Mouse (Mus musculus): ENCODE results near the gene Agpat2. TPM values are rescaled to one million over a fixed set of nuclear protein-coding genes. Genes with fewer than 3 reads are reported as not detected.

Agpat2 gene
- polyA plus RNA-seq, 1 experiment from 2014 or later = 20.6 TPM

GRCm38 (mm10) chr2:26595725-26596435 lies 8.3 kb downstream of the Agpat2 start:
- H3K27me3 ChIP-seq (ENCODE audit: control insufficient read depth, insufficient read depth, low read length) = no peaks in the 10 kb centered on the region
- H3K4me3 ChIP-seq (ENCODE audit: low read depth, low read length) = no peak overlapping the region
- H3K27ac ChIP-seq (ENCODE audit: low read depth, low read length) = no peak overlapping the region
- no peaks in the 10 kb centered on the region for H3K4me1 ChIP-seq (ENCODE audit: control insufficient read depth, insufficient read depth, low read length)
- no peaks in the 10 kb centered on the region for H3K9me3 ChIP-seq (replicated peaks; ENCODE audit: control insufficient read depth, low read length)
- 78% methylated on average over 11 of the region's 11 CpGs for WGBS (ENCODE audit: insufficient replicate concordance)
- 0 out of 2 replicates have a peak, but pooled peaks have one; percentile 6 for ATAC-seq (replicated peaks; ENCODE audit: insufficient number of reproducible peaks, low FRiP score, low TSS enrichment)
- no peak overlapping the region for H3K9ac ChIP-seq (ENCODE audit: low read depth, low read length)
- peaks cover 7% of the 10 kb centered on the region for H3K36me3 ChIP-seq (ENCODE audit: control insufficient read depth, insufficient read depth, low read length)
- no peak overlapping the region for H3K4me2 ChIP-seq

DNA sequence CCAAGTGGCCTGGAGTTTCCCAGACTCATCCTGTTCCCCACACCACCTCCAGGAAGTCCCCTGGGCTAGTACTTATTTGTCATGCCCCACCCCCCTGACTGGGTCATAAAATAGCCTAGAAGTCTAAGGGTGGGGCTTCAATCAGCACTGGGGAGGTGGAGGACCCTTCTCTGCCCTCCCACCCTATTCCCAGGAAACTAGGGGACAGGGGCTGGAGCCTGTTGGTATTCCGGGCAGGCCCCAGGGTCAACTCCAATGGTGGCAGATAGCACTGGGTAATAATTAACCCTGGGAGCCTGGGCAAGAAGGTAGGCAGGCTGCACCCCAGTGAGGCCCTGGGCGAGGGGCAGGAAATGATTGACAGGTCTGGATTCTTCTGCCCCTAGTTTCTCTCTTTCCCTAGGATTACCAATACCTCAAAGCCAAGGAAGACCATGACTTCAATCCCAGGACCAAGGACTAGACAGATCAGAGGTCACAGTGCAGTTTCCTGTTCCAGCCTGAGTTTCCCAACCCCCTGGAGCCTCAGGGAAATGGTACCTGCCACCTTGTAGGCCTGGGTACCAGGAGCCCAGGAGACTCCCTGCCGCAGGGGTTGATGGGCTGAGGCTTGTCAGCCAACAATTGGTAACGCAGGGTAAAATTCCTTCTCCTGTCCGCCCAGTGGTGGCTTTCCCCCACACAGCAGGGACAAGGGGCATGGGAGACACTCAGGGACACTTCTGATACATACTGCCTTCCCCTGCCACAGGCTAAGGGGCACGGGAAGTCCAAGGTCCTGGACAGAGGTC lies 9.1 kb downstream of the Agpat2 start:
- Histone ChIP-seq H3K36me3 (ENCODE audit: control insufficient read depth, insufficient read depth, low read length) (peaks cover 7% of the 10 kb centered on the region), H3K4me3 (ENCODE audit: low read depth, low read length) (no peak overlapping the region), H3K9ac (ENCODE audit: low read depth, low read length) (no peak overlapping the region), H3K4me1 (ENCODE audit: control insufficient read depth, insufficient read depth, low read length) (no peaks in the 10 kb centered on the region), H3K27me3 (ENCODE audit: control insufficient read depth, insufficient read depth, low read length) (no peaks in the 10 kb centered on the region), H3K9me3 (replicated peaks; ENCODE audit: control insufficient read depth, low read length) (no peaks in the 10 kb centered on the region), H3K27ac (ENCODE audit: low read depth, low read length) (no peak overlapping the region), H3K4me2 (no peak overlapping the region)
- peak; percentile 18; the same call in 1 of the 2 replicates for ATAC-seq (replicated peaks; ENCODE audit: insufficient number of reproducible peaks, low FRiP score, low TSS enrichment)
- 62% methylated on average over 6 of the region's 6 CpGs for WGBS (ENCODE audit: insufficient replicate concordance)

- Histone ChIP-seq H3K4me1 (ENCODE audit: control insufficient read depth, insufficient read depth, low read length) (0 out of 2 replicates have a peak, but pooled peaks cover 2% of the 10 kb centered on the region), H3K4me2 (no peak overlapping the region), H3K36me3 (ENCODE audit: control insufficient read depth, insufficient read depth, low read length) (peaks cover 7% of the 10 kb centered on the region), H3K4me3 (ENCODE audit: low read depth, low read length) (no peak overlapping the region), H3K9ac (ENCODE audit: low read depth, low read length) (no peak overlapping the region), H3K9me3 (replicated peaks; ENCODE audit: control insufficient read depth, low read length) (no peaks in the 10 kb centered on the region), H3K27ac (ENCODE audit: low read depth, low read length) (no peak overlapping the region), H3K27me3 (ENCODE audit: control insufficient read depth, insufficient read depth, low read length) (no peaks in the 10 kb centered on the region)
- 0 out of 2 replicates have a peak, but pooled peaks have one; percentile 1 for ATAC-seq (replicated peaks; ENCODE audit: insufficient number of reproducible peaks, low FRiP score, low TSS enrichment)
- WGBS (ENCODE audit: insufficient replicate concordance) = 74% methylated on average over 7 of the region's 7 CpGs
These were observed 9.7 kb downstream of the Agpat2 start for GRCm38 (mm10) chr2:26594461-26594933.

- WGBS (ENCODE audit: insufficient replicate concordance) = 52% methylated on average over 9 of the region's 9 CpGs
- no peak for ATAC-seq (replicated peaks; ENCODE audit: insufficient number of reproducible peaks, low FRiP score, low TSS enrichment)
- Histone ChIP-seq H3K4me2 (no peak overlapping the region), H3K9ac (ENCODE audit: low read depth, low read length) (no peak overlapping the region), H3K36me3 (ENCODE audit: control insufficient read depth, insufficient read depth, low read length) (peaks cover 7% of the 10 kb centered on the region), H3K4me1 (ENCODE audit: control insufficient read depth, insufficient read depth, low read length) (peaks cover 3% of the 10 kb centered on the region; the same call in 1 of the 2 replicates), H3K4me3 (ENCODE audit: low read depth, low read length) (no peak overlapping the region), H3K27me3 (ENCODE audit: control insufficient read depth, insufficient read depth, low read length) (no peaks in the 10 kb centered on the region), H3K27ac (ENCODE audit: low read depth, low read length) (no peak overlapping the region), H3K9me3 (replicated peaks; ENCODE audit: control insufficient read depth, low read length) (no peaks in the 10 kb centered on the region)
These were observed 10.2 kb downstream of the Agpat2 start for GRCm38 (mm10) chr2:26594022-26594346.

DNA sequence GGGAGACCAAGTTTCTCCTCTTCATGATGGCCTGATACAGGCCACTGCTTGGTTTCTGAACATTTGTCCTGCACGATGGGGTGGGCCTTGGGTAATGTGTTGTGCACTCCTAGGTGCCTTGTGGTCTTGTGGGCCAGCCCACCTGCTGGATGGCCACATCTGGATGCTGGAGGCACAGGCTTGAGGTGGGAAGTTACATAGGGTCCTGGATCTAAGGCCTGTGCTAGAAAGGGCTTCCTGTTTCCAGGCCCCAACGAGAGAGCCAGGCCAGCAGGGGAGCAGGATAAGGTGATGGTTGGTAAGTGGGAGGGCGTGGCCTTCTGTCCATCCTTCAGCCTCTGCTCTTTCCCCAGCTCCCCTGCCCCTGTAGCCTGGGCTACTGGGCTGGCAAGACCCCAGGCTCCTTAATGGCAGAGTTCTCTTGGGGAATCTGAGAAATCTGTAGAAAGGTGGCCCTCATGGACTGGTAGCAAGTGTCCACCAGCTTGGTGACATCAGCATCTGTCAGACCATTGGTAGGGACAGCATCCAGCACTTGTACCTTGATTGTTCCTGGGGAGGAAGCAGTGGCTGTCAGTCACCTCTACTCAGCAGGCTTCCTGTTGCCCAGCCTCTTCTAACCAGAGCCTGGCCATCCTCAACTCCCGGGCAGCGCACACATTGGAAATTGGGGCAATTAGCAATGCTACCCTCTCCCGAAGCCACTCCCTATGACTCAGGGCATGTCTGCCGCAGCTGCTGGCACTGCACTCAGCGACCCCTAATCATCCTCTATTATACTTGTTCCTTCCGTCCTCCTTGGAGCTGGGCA lies 10.8 kb downstream of the Agpat2 start:
- Histone ChIP-seq H3K27ac (ENCODE audit: low read depth, low read length) (no peak overlapping the region; the same call in 1 of the 2 replicates), H3K9me3 (replicated peaks; ENCODE audit: control insufficient read depth, low read length) (no peaks in the 10 kb centered on the region), H3K36me3 (ENCODE audit: control insufficient read depth, insufficient read depth, low read length) (peaks cover 7% of the 10 kb centered on the region), H3K9ac (ENCODE audit: low read depth, low read length) (no peak overlapping the region), H3K27me3 (ENCODE audit: control insufficient read depth, insufficient read depth, low read length) (no peaks in the 10 kb centered on the region), H3K4me3 (ENCODE audit: low read depth, low read length) (no peak overlapping the region), H3K4me2 (no peak overlapping the region), H3K4me1 (ENCODE audit: control insufficient read depth, insufficient read depth, low read length) (peaks cover 9% of the 10 kb centered on the region)
- 58% methylated on average over 9 of the region's 9 CpGs for WGBS (ENCODE audit: insufficient replicate concordance)
- ATAC-seq (replicated peaks; ENCODE audit: insufficient number of reproducible peaks, low FRiP score, low TSS enrichment) = no peak

DNA sequence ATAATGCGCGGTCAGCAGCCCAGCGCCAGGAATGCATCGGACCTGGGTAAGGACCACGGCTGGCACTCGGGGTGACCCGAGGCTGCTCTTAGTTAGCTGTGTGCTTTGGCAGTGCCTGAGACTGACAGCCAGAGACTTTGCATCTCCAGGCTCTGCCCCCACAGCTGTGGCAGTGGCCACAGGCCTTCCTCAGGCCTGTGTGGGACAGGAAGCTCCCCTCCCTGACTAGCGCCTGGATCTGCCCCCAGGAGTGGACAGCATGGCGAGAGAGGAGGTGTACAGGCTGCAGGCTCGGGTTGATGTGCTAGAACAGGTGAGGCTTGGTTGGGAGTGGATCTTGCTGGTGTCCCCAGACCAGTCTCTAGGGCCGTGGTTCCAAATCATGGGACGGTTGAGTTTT lies 12.8 kb downstream of the Agpat2 start:
- Histone ChIP-seq H3K9ac (ENCODE audit: low read depth, low read length) (no peak overlapping the region), H3K27me3 (ENCODE audit: control insufficient read depth, insufficient read depth, low read length) (no peaks in the 10 kb centered on the region), H3K9me3 (replicated peaks; ENCODE audit: control insufficient read depth, low read length) (no peaks in the 10 kb centered on the region), H3K4me1 (ENCODE audit: control insufficient read depth, insufficient read depth, low read length) (peaks cover 21% of the 10 kb centered on the region), H3K4me2 (no peak overlapping the region; the same call in 1 of the 2 replicates), H3K27ac (ENCODE audit: low read depth, low read length) (no peak overlapping the region; the same call in 1 of the 2 replicates), H3K4me3 (ENCODE audit: low read depth, low read length) (no peak overlapping the region), H3K36me3 (ENCODE audit: control insufficient read depth, insufficient read depth, low read length) (peaks cover 7% of the 10 kb centered on the region)
- WGBS (ENCODE audit: insufficient replicate concordance) = 82% methylated on average over 12 of the region's 12 CpGs
- ATAC-seq (replicated peaks; ENCODE audit: insufficient number of reproducible peaks, low FRiP score, low TSS enrichment) = no peak

GRCm38 (mm10) chr2:26590962-26591361 lies 13.3 kb downstream of the Agpat2 start:
- no peak overlapping the region for H3K4me3 ChIP-seq (ENCODE audit: low read depth, low read length)
- H3K9ac ChIP-seq (ENCODE audit: low read depth, low read length) = no peak overlapping the region
- H3K9me3 ChIP-seq (replicated peaks; ENCODE audit: control insufficient read depth, low read length) = no peaks in the 10 kb centered on the region
- H3K4me2 ChIP-seq = no peak overlapping the region; the same call in 1 of the 2 replicates
- no peak overlapping the region; the same call in 1 of the 2 replicates for H3K27ac ChIP-seq (ENCODE audit: low read depth, low read length)
- H3K4me1 ChIP-seq (ENCODE audit: control insufficient read depth, insufficient read depth, low read length) = peaks cover 25% of the 10 kb centered on the region
- WGBS (ENCODE audit: insufficient replicate concordance) = 87% methylated on average over 7 of the region's 7 CpGs
- no peaks in the 10 kb centered on the region for H3K27me3 ChIP-seq (ENCODE audit: control insufficient read depth, insufficient read depth, low read length)
- no peak for ATAC-seq (replicated peaks; ENCODE audit: insufficient number of reproducible peaks, low FRiP score, low TSS enrichment)
- H3K36me3 ChIP-seq (ENCODE audit: control insufficient read depth, insufficient read depth, low read length) = peaks cover 5% of the 10 kb centered on the region

GRCm38 (mm10) chr2:26590282-26590681 lies 13.9 kb downstream of the Agpat2 start:
- Histone ChIP-seq H3K27me3 (ENCODE audit: control insufficient read depth, insufficient read depth, low read length) (no peaks in the 10 kb centered on the region), H3K4me3 (ENCODE audit: low read depth, low read length) (no peak overlapping the region), H3K4me2 (no peak overlapping the region; the same call in 1 of the 2 replicates), H3K9me3 (replicated peaks; ENCODE audit: control insufficient read depth, low read length) (no peaks in the 10 kb centered on the region), H3K4me1 (ENCODE audit: control insufficient read depth, insufficient read depth, low read length) (peaks cover 25% of the 10 kb centered on the region), H3K27ac (ENCODE audit: low read depth, low read length) (no peak overlapping the region; the same call in 1 of the 2 replicates), H3K36me3 (ENCODE audit: control insufficient read depth, insufficient read depth, low read length) (peaks cover 5% of the 10 kb centered on the region), H3K9ac (ENCODE audit: low read depth, low read length) (0 out of 2 replicates have a peak overlapping the region, but pooled peaks have one; percentile 30)
- no peak for ATAC-seq (replicated peaks; ENCODE audit: insufficient number of reproducible peaks, low FRiP score, low TSS enrichment)
- 90% methylated on average over 7 of the region's 7 CpGs for WGBS (ENCODE audit: insufficient replicate concordance)
